Mouse (Mus musculus): ENCODE measurements at regions not wholly inside any gene's neighbourhood (a gene's known extent, or its start where the extent isn't known, plus 50 kb on each side); places are given as distances from the start of the nearest gene placed in this dataset.
A peak's percentile ranks its signal among the peaks of the same experiment; 100 is the strongest.

- Histone ChIP-seq H3K36me3 (ENCODE audit: control insufficient read depth, insufficient read depth, low read length) (no peaks in the 10 kb centered on the region), H3K4me2 (replicated peaks; ENCODE audit: low read depth, low read length, severe bottlenecking) (no peak overlapping the region), H3K27ac (replicated peaks; ENCODE audit: low read depth, low read length) (no peak overlapping the region), H3K4me3 (replicated peaks; ENCODE audit: low read length) (no peak overlapping the region), H3K9ac (ENCODE audit: low read depth, low read length, severe bottlenecking) (no peak overlapping the region), H3K9me3 (ENCODE audit: control insufficient read depth, low read length) (no peaks in the 10 kb centered on the region), H3K4me1 (ENCODE audit: control insufficient read depth, insufficient read depth, low read length) (peaks cover 5% of the 10 kb centered on the region), H3K27me3 (ENCODE audit: control insufficient read depth, insufficient read depth, low read length) (no peaks in the 10 kb centered on the region)
- no peak for TF ChIP-seq POLR2A (IDR thresholded peaks at IDR 0.05; ENCODE audit: borderline replicate concordance, extremely low read depth, insufficient read depth, insufficient read length)
- no peak for ATAC-seq (ENCODE audit: low FRiP score, low read depth)
- DNase-seq (ENCODE audit: low spot score), result no peak
- 27% methylated on average over 1 of the region's 1 CpGs for WGBS
Observed at GRCm38 (mm10) chr1:137478459-137478858, 518.2 kb upstream of the Nr5a2 start.

DNA sequence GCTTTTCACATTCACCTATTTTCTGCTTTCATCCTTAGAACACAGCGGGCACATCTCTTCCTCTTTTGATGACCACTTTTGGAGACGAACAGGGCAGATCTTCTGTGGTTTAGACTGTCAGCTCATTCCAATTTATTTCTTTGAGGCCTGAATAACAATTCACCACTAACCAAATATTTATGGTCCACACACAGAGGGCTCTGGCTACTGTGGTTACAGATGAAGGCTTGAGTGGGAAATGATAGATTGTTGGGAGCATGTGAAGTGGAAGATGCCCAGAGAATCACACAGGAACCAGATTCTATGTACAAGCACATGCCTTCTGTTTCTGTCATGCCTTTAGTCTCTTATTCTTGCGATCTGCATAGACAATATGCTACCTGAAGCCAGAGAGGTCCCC is 517.0 kb upstream of the Nr5a2 start:
- no peaks in the 10 kb centered on the region for H3K27me3 ChIP-seq (ENCODE audit: control insufficient read depth, insufficient read depth, low read length)
- peaks cover 5% of the 10 kb centered on the region for H3K4me1 ChIP-seq (ENCODE audit: control insufficient read depth, insufficient read depth, low read length)
- TF ChIP-seq POLR2A (IDR thresholded peaks at IDR 0.05; ENCODE audit: borderline replicate concordance, extremely low read depth, insufficient read depth, insufficient read length), result no peak
- H3K4me2 ChIP-seq (replicated peaks; ENCODE audit: low read depth, low read length, severe bottlenecking), result no peak overlapping the region
- no peak overlapping the region for H3K27ac ChIP-seq (replicated peaks; ENCODE audit: low read depth, low read length)
- DNase-seq (ENCODE audit: low spot score) (no peak), ATAC-seq (ENCODE audit: low FRiP score, low read depth) (no peak)
- WGBS, result 90% methylated on average over 3 of the region's 3 CpGs
- no peak overlapping the region for H3K9ac ChIP-seq (ENCODE audit: low read depth, low read length, severe bottlenecking)
- no peaks in the 10 kb centered on the region for H3K36me3 ChIP-seq (ENCODE audit: control insufficient read depth, insufficient read depth, low read length)
- no peaks in the 10 kb centered on the region for H3K9me3 ChIP-seq (ENCODE audit: control insufficient read depth, low read length)
- H3K4me3 ChIP-seq (replicated peaks; ENCODE audit: low read length), result no peak overlapping the region

DNA sequence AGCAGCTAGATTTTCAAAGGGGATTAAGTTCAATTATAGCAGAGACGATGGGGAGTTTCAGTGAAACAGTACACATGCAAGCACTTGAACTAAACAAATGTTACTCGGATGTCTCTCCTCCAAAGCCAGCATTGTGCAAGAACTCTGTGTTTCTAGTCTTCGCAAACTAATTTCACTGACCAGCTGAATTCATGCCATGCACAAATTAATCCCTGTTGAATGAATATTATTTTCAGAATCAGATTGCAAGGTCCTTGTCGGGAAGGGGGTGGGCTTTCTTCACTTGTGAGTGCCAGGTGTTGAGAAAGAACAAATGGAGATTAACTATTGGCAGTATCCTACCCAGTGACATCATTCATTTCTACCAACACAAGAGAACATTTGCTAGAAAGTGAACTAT is 514.6 kb upstream of the Nr5a2 start:
- WGBS, result 75% methylated on average over 4 of the region's 4 CpGs
- H3K4me1 ChIP-seq (ENCODE audit: control insufficient read depth, insufficient read depth, low read length), result peaks cover 5% of the 10 kb centered on the region

GRCm38 (mm10) chr1:137473800-137474685 is 513.8 kb upstream of the Nr5a2 start:
- no peaks in the 10 kb centered on the region for H3K36me3 ChIP-seq (ENCODE audit: control insufficient read depth, insufficient read depth, low read length)
- no peak for TF ChIP-seq POLR2A (IDR thresholded peaks at IDR 0.05; ENCODE audit: borderline replicate concordance, extremely low read depth, insufficient read depth, insufficient read length)
- no peak overlapping the region for H3K4me3 ChIP-seq (replicated peaks; ENCODE audit: low read length)
- DNase-seq (ENCODE audit: low spot score), result no peak
- no peak for ATAC-seq (ENCODE audit: low FRiP score, low read depth)
- H3K27ac ChIP-seq (replicated peaks; ENCODE audit: low read depth, low read length), result no peak overlapping the region
- H3K9me3 ChIP-seq (ENCODE audit: control insufficient read depth, low read length), result no peaks in the 10 kb centered on the region
- H3K9ac ChIP-seq (ENCODE audit: low read depth, low read length, severe bottlenecking), result no peak overlapping the region
- H3K4me2 ChIP-seq (replicated peaks; ENCODE audit: low read depth, low read length, severe bottlenecking), result no peak overlapping the region
- 76% methylated on average over 4 of the region's 4 CpGs for WGBS
- H3K27me3 ChIP-seq (ENCODE audit: control insufficient read depth, insufficient read depth, low read length), result no peaks in the 10 kb centered on the region
- peaks cover 5% of the 10 kb centered on the region for H3K4me1 ChIP-seq (ENCODE audit: control insufficient read depth, insufficient read depth, low read length)

More for the DNA sequence above, 514.6 kb upstream of the Nr5a2 start:
- no peak for DNase-seq (ENCODE audit: low spot score)
- Histone ChIP-seq H3K27me3 (ENCODE audit: control insufficient read depth, insufficient read depth, low read length) (no peaks in the 10 kb centered on the region), H3K4me3 (replicated peaks; ENCODE audit: low read length) (no peak overlapping the region), H3K27ac (replicated peaks; ENCODE audit: low read depth, low read length) (no peak overlapping the region), H3K4me2 (replicated peaks; ENCODE audit: low read depth, low read length, severe bottlenecking) (no peak overlapping the region), H3K9ac (ENCODE audit: low read depth, low read length, severe bottlenecking) (no peak overlapping the region), H3K36me3 (ENCODE audit: control insufficient read depth, insufficient read depth, low read length) (no peaks in the 10 kb centered on the region), H3K9me3 (ENCODE audit: control insufficient read depth, low read length) (no peaks in the 10 kb centered on the region)
- TF ChIP-seq POLR2A (IDR thresholded peaks at IDR 0.05; ENCODE audit: borderline replicate concordance, extremely low read depth, insufficient read depth, insufficient read length), result no peak
- ATAC-seq (ENCODE audit: low FRiP score, low read depth), result 0 out of 2 replicates have a peak, but pooled peaks have one; percentile 41

DNA sequence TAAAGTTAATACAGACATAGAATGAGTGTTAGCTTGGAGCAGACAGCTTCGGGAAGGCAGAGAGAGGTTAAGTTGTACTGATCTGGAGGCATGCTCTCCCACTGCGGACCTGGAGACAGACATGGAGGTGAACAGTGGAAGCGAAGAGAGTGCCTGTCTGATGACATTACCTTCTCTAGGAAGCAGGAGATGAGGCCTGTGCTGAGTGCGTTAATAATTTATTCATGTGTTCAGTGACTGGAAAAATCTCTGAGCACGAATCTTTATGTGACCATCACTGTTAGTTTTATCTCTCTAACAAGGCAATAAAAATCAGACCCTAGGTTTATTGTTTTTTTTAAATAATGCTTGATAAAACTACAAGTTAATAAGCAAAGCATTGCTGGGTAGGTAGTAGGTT is 504.7 kb upstream of the Nr5a2 start:
- WGBS, result 80% methylated on average over 5 of the region's 5 CpGs
- no peaks in the 10 kb centered on the region for H3K4me1 ChIP-seq (ENCODE audit: control insufficient read depth, insufficient read depth, low read length)
- no peaks in the 10 kb centered on the region for H3K27me3 ChIP-seq (ENCODE audit: control insufficient read depth, insufficient read depth, low read length)
- no peak overlapping the region for H3K27ac ChIP-seq (replicated peaks; ENCODE audit: low read depth, low read length)
- H3K4me2 ChIP-seq (replicated peaks; ENCODE audit: low read depth, low read length, severe bottlenecking), result no peak overlapping the region
- H3K4me3 ChIP-seq (replicated peaks; ENCODE audit: low read length), result no peak overlapping the region
- H3K9ac ChIP-seq (ENCODE audit: low read depth, low read length, severe bottlenecking), result no peak overlapping the region
- DNase-seq (ENCODE audit: low spot score) (no peak), ATAC-seq (ENCODE audit: low FRiP score, low read depth) (no peak)
- H3K9me3 ChIP-seq (ENCODE audit: control insufficient read depth, low read length), result no peaks in the 10 kb centered on the region
- TF ChIP-seq POLR2A (IDR thresholded peaks at IDR 0.05; ENCODE audit: borderline replicate concordance, extremely low read depth, insufficient read depth, insufficient read length), result no peak
- H3K36me3 ChIP-seq (ENCODE audit: control insufficient read depth, insufficient read depth, low read length), result no peaks in the 10 kb centered on the region

Data from limb, embryonic 14.5 days (tissue).